Mouse (Mus musculus): ENCODE measurements around the gene Vmn1r69. TPM values are rescaled to one million over a fixed set of nuclear protein-coding genes. Genes with fewer than 3 reads are reported as not detected.

Gene Vmn1r69
- not detected in 2 replicates for polyA plus RNA-seq (2012; rRNA removed)

DNA sequence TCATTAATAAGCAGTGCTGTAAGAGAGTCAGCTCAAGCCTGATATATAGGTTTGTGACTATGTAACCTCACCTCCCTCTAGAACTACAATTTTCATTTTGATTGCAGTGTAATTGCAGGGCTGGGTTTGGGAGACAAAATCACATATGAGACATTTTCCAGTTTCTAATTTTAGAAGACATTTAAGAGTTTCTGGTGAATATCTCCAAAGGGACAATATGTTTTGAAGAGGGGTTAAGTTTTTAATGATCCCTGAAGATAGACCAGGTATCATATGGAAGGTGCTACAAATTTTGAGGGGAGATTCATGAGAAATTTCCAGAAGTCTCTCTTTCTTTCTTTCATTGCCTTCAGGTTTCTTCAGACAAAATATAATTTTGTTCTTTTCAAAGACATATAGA is at the start of gene Vmn1r69:
Vmn1r69 (minus strand) TSS at position 101 of the 400 bp plus-strand sequence.
- H3K4me1 ChIP-seq (ENCODE audit: control insufficient read depth, insufficient read depth, low read length), result no peaks in the 10 kb centered on the region
- no peak for DNase-seq
- no peak within 1 kb of the TSS for H3K4me3 ChIP-seq (replicated peaks; ENCODE audit: extremely low read depth, low read depth, low read length)
- TF ChIP-seq CTCF (IDR thresholded peaks at IDR 0.05; ENCODE audit: insufficient read depth, low read length), result no peak

DNA sequence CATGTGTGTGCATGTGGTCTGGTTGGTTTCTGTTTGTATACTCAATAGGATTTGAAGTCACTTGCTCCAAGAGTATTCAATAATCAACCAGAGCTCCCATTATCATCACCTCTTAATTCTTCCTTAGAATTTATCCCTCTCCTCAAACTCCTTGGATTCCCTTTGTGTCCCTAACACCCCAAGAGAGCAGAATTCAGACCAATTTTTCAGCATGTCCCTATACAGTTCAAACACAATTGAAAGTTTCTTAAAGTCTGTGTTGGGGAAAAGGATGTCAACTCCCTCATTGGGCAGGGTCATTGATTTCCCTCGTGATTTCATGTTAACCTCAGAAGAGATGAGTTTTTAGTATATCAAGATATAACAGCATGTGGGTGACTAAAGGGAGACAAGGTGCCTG is 17.8 kb upstream of the Vmn1r69 start, which contains the start of gene Vmn1r70:
Vmn1r70 (plus strand) TSS at position 301 of the 400 bp plus-strand sequence.
- no peak within 1 kb of the TSS for H3K4me3 ChIP-seq (replicated peaks; ENCODE audit: extremely low read depth, low read depth, low read length)

DNA sequence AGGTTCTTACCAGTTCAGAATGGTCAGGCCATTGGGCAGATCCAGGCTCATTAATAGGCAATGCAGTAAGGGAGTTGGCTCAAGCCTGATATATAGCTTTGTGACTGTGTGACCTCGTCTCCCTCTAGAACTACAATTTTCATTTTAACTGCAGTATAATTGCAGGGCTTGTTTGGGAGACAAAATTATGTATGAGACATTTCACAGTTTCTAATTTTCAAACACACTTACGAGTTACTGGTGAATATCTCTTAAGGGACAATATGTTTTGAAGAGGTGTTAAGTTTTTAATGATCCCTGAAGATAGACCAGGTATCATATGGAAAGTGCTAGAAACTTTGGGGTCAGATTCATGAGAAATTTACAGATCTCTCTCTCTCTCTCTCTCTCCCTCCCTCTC is 55.1 kb downstream of the Vmn1r69 start, which contains the start of gene Vmn1r68:
Vmn1r68 (minus strand) TSS at position 101 of the 400 bp plus-strand sequence.
- TF ChIP-seq POLR2A (IDR thresholded peaks at IDR 0.05; ENCODE audit: borderline replicate concordance, extremely low read depth, low read depth, low read length) (no peak), CTCF (IDR thresholded peaks at IDR 0.05; ENCODE audit: insufficient read depth, low read length) (no peak)
- no peak for DNase-seq
- WGBS, result 50% methylated on average over 2 of the region's 2 CpGs
- Histone ChIP-seq H3K4me3 (replicated peaks; ENCODE audit: extremely low read depth, low read depth, low read length) (no peak within 1 kb of the TSS), H3K4me1 (ENCODE audit: control insufficient read depth, insufficient read depth, low read length) (no peaks in the 10 kb centered on the region)

More for the DNA sequence above, 17.8 kb upstream of the Vmn1r69 start, which contains the start of gene Vmn1r70:
- TF ChIP-seq CTCF (IDR thresholded peaks at IDR 0.05; ENCODE audit: insufficient read depth, low read length), result no peak
- TF ChIP-seq POLR2A (IDR thresholded peaks at IDR 0.05; ENCODE audit: borderline replicate concordance, extremely low read depth, low read depth, low read length), result no peak
- no peaks in the 10 kb centered on the region for H3K4me1 ChIP-seq (ENCODE audit: control insufficient read depth, insufficient read depth, low read length)
- 62% methylated on average over 1 of the region's 1 CpGs for WGBS
- DNase-seq, result no peak

Other genes with a start within 250 kb of the Vmn1r69 start
- gene Vmn1r67, start 170.3 kb downstream of the Vmn1r69 start, polyA plus RNA-seq (2012; rRNA removed), result not detected in 2 replicates
- gene Zik1, start 118.3 kb downstream of the Vmn1r69 start, polyA plus RNA-seq (2012; rRNA removed), result 0.19 and 0.37 TPM in 2 replicates
- gene Vmn1r68, start 55.2 kb downstream of the Vmn1r69 start, polyA plus RNA-seq (2012; rRNA removed), result not detected in 2 replicates
- gene Vmn1r70, start 17.9 kb upstream of the Vmn1r69 start, polyA plus RNA-seq (2012; rRNA removed), result not detected in 2 replicates
- gene Nlrp4b, start 74.1 kb upstream of the Vmn1r69 start, polyA plus RNA-seq (2012; rRNA removed), result not detected in 2 replicates
- gene Vmn1r71, start 140.7 kb upstream of the Vmn1r69 start, polyA plus RNA-seq (2012; rRNA removed), result not detected in 2 replicates